Mouse (Mus musculus) kidney, adult 2 months (tissue): ENCODE data around the gene Large2. TPM values are rescaled to one million over a fixed set of nuclear protein-coding genes. Genes with fewer than 3 reads are reported as not detected.

ENCODE experiments used
- DNase-seq: peaks from one replicate; pipeline ENCODE4 v3.0.0; 2021
- H3K27ac ChIP-seq: fragments of 200-500 bp; 2 replicates; pipeline ENCODE4 v1.5.1; 2012; ENCODE audit warnings: low read depth, low read length, control low read depth, inconsistent platforms; ENCODE audit not compliant: insufficient read depth
- H3K27me3 ChIP-seq: fragments of 200-500 bp; replicated peaks from 2 replicates; pipeline ENCODE4 v1.6.1; 2012; ENCODE audit warnings: mild to moderate bottlenecking, moderate library complexity, low read length, inconsistent platforms; ENCODE audit not compliant: control insufficient read depth, insufficient read depth
- H3K36me3 ChIP-seq: fragments of 200-500 bp; 2 replicates; pipeline ENCODE4 v1.6.1; 2012; ENCODE audit warnings: mild to moderate bottlenecking, moderate library complexity, low read length, inconsistent platforms; ENCODE audit not compliant: control insufficient read depth, insufficient read depth
- H3K4me1 ChIP-seq: fragments of 200-500 bp; 2 replicates; pipeline ENCODE4 v1.6.1; 2011; ENCODE audit warnings: low read length; ENCODE audit not compliant: control insufficient read depth, insufficient read depth
- H3K4me3 ChIP-seq: fragments of 200-500 bp; 2 replicates; pipeline ENCODE4 v1.5.1; 2011; ENCODE audit warnings: mild to moderate bottlenecking, low read depth, low read length, control low read depth; ENCODE audit not compliant: insufficient read depth
- CTCF ChIP-seq: fragments of 200-500 bp; conservative IDR thresholded peaks from 2 replicates; pipeline ENCODE4 v1.5.1; 2011; ENCODE audit warnings: low read depth, mild to moderate bottlenecking, control low read depth, low read length, moderate library complexity, mixed read lengths; ENCODE audit not compliant: insufficient read depth, insufficient read length
- POLR2A ChIP-seq: fragments of 200-500 bp; IDR thresholded peaks from one replicate; pipeline ENCODE4 v1.6.1; 2011; ENCODE audit warnings: low read depth, low read length, control low read depth
- WGBS: fragments of 180-500 bp; shearing (Covaris S2); methylation state at CpG from one replicate; pipeline ENCODE4 v1.1.7; 2018; 5-methylcytosine and 5-hydroxymethylcytosine counted together
- polyA plus RNA-seq: library from polyadenylated mRNA; depleted of rRNA; stranded (reverse); fragments of >200 nt; gene quantifications from 2 replicates; pipeline ENCODE4 v1.2.3, GENCODE M21; 2012; rRNA removed

Large2 gene
- 54.1 and 70.7 TPM in 2 replicates for polyA plus RNA-seq

DNA sequence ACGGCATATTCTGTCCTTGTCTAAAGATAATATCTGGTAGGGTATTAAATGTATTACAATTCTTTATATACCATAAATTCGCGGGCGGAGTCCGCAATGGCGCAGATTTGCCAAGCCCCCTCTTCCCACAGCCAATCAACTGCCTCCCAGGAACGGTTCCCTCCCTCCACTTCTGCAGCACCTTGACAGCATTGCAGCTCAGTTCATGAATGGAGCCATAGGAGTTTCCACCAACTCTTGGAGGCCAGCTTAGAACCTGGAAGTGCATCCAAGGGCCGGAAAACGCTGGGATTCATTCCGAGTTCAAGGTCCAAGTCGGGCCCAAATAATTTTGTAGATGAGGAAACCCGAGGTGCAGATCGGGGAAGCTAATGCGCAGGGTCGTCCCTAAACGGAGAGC lies at the start of gene Large2, which contains the start of gene Pex16:
TSS of gene Large2 (minus strand) at position 356 of the 400 bp plus-strand sequence.
TSS of gene Pex16 (plus strand) at position 163 of the 400 bp plus-strand sequence.
- DNase-seq, result peak; percentile 62
- WGBS, result 3% methylated on average over 16 of the region's 16 CpGs
- Histone ChIP-seq H3K4me3 (peak within 1 kb of the TSS; percentile 83), H3K36me3 (peaks cover 2% of the 10 kb centered on the region; the same call in 1 of the 2 replicates), H3K27me3 (no peaks in the 10 kb centered on the region), H3K4me1 (peaks cover 33% of the 10 kb centered on the region), H3K27ac (peak within 1 kb of the TSS; percentile 99)
- TF ChIP-seq CTCF, result no peak
- TF ChIP-seq POLR2A, result no peak

DNA sequence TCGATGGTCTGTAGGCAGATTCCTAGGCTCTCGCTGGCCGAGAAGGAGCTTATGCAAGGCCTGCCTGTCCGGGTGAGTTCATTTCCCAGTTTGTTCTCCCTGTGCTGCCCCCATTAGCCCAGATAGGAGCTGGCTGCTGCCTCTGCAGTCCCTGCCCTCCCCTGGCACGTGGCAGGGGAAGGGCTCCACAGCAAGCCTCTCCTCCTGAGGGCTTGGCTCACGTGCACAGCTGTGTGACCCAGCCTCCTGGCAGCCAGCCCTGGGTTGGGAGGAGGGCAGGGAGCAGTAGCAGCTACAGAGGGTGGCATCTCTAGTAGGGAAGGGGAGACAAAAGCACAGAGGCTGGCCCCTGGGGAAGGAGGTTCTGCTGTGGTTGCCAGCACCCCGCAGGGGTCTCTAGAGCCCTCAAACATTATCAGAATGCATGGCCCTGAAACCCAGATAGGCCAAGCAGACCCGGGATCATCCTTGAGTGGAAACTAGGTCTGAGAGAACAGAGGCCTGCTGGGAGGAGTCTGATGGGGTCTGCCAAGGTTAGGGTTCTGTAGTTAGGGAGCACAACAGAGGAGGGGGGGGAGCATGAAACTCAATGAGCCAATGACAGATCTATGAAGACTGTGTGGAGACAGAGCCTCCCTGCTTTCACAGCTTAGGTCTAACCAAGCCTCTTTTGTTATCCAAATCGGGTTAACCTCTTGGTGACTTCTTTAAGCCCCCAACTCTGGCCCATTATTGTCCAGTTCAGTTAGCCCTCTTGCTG lies 49.2 kb upstream of the Large2 start:
- Histone ChIP-seq H3K27me3 (no peaks in the 10 kb centered on the region), H3K4me1 (peaks cover 59% of the 10 kb centered on the region), H3K36me3 (no peaks in the 10 kb centered on the region; the same call in 1 of the 2 replicates), H3K4me3 (no peak overlapping the region), H3K27ac (peak overlapping the region; percentile 86)
- WGBS, result 29% methylated on average over 9 of the region's 9 CpGs
- DNase-seq, result peak; percentile 99
- no peak for TF ChIP-seq CTCF
- TF ChIP-seq POLR2A, result no peak

DNA sequence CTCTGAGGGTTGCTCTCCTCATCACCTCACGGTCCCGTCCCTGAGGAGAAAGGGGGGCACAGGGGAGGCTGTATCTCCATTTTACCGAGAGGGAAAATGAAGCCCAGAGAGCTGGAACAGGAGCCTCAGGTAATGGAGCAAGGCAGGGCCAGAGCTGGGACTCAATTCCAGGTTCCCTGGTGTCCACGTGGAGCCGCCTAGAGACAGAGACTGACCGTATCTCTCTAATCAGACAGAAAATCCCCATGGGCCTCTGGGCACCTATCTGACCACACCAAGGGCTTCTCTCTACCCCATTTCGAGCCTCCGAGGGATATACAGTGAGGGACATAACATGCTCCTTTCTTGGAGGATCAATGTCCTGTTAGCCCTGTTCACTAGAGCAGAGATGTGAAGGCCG lies 48.5 kb upstream of the Large2 start:
- no peak for TF ChIP-seq CTCF
- TF ChIP-seq POLR2A, result no peak
- DNase-seq, result no peak
- Histone ChIP-seq H3K4me3 (no peak overlapping the region), H3K4me1 (peaks cover 57% of the 10 kb centered on the region), H3K27me3 (no peaks in the 10 kb centered on the region), H3K27ac (peak overlapping the region; percentile 86), H3K36me3 (no peaks in the 10 kb centered on the region; the same call in 1 of the 2 replicates)
- 84% methylated on average over 9 of the region's 9 CpGs for WGBS

DNA sequence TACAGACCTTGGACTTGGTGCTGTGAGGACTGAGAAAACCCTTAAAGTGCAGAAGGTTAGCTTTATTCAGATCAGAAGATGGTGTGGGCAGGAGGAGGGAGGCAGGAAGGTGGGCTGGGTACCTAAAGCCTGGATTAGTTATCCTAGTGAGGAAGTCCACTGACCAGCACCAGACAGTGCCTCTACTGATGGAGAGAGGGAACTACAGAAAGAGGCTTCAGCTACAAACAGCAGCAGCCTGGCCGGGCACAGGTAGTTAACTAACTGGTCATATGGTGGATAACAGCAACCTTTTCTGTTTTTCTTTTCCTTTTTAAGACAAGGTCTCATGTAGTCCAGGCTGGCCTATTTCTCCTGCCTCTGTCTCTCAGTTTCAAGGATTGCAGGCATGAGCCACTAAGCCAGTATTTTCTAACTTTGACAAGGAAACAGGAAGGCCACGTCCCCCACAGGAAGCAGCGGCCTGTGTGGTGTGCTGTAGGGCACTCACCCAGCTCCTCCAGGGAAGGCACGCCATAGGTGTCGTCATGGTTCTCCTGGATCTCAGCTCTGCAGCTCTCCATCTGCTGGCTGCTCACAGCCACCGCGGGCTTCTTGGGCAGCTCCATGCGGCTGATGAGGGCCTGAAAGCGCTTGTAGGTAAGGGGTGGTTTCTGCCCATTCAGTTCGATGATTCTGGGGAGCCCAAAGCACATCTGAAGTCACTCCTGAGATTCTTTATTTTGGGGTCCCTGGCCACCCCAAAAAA lies 47.9 kb upstream of the Large2 start:
- peak overlapping the region; percentile 86 for H3K27ac ChIP-seq

DNA sequence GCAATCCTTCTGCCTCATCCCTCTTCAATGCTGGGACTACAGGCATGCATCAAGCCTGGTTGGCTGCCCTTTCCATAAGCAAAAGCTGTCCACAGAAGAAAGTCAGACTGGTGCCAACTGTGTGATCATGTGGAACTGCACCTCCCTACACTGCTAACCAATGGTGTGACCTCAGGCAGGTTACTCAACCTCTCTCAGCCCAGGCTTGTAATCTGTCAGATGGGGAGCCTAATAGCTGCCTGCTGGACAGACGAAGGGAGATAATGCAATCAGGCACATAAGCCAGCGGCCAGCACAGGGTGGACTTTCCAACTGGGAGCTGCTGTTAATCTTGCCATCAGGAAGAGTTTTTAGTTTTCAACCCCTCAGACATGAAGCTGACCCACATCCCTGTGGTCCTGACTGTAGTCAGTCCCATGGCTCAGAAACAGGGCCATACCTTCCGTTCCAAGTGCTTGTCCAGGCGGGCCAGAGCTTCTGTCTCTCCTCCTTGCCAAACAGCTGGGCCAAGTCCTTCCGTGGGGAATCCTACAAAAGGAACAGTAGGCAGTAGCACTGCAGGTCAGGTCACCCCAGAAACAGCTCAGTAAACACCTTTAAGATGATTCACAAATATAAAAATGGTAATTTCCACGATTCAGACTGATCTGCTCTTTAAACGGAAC lies 47.2 kb upstream of the Large2 start:
- Histone ChIP-seq H3K27me3 (no peaks in the 10 kb centered on the region), H3K4me1 (peaks cover 46% of the 10 kb centered on the region), H3K27ac (peak overlapping the region; percentile 86), H3K4me3 (no peak overlapping the region), H3K36me3 (no peaks in the 10 kb centered on the region; the same call in none of the 2 replicates)
- TF ChIP-seq POLR2A, result no peak
- no peak for TF ChIP-seq CTCF
- DNase-seq, result peak; percentile 79
- whole genome bisulfite sequencing, result 53% methylated on average over 7 of the region's 7 CpGs

More for the DNA sequence above, 47.9 kb upstream of the Large2 start:
- TF ChIP-seq POLR2A (no peak), CTCF (peak; percentile 54)
- Histone ChIP-seq H3K27me3 (no peaks in the 10 kb centered on the region), H3K4me1 (peaks cover 51% of the 10 kb centered on the region), H3K4me3 (no peak overlapping the region), H3K36me3 (no peaks in the 10 kb centered on the region; the same call in none of the 2 replicates)
- peak; percentile 49 for DNase-seq
- 56% methylated on average over 10 of the region's 10 CpGs for WGBS

DNA sequence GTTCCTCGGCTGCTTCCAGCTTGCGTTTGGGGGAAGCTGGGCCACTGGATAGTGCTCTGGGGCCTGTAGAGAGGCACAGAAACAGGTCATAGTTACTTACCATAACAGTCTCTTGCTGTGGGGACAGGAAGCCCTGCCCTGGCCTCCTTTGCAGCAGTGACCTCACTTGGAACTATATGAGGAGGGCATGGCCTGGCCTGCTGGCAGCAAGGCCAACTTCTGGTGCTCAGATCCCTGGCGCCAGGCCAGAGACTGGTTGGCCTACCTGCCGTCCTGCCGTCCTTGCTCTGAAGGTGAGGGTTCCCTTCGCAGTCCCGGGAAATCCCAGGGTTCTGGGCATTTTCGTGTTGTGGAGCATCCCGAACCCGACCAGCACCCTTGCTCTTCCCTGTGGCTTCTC lies 37.0 kb upstream of the Large2 start:
- H3K27ac ChIP-seq, result peak overlapping the region; percentile 29; the same call in 1 of the 2 replicates
- peaks cover 11% of the 10 kb centered on the region; the same call in 1 of the 2 replicates for H3K4me1 ChIP-seq
- peaks cover 4% of the 10 kb centered on the region for H3K36me3 ChIP-seq
- 68% methylated on average over 10 of the region's 10 CpGs for WGBS
- TF ChIP-seq CTCF, result no peak
- no peak for TF ChIP-seq POLR2A
- no peak overlapping the region for H3K4me3 ChIP-seq
- peak; percentile 55 for DNase-seq
- no peaks in the 10 kb centered on the region for H3K27me3 ChIP-seq
